Mouse (Mus musculus) monocyte, adult 5-6 weeks (primary cell): ENCODE results near the gene Nrxn3. TPM values are rescaled to one million over a fixed set of nuclear protein-coding genes. Genes with fewer than 3 reads are reported as not detected.

Source experiments
- ATAC-seq: fragments of 153-309, 156-312 bp; replicated peaks from 2 replicates; pipeline ENCODE4 v1.8.0; 2017; ENCODE audit warnings: mild to moderate bottlenecking; ENCODE audit not compliant: low TSS enrichment, insufficient number of reproducible peaks, severe bottlenecking, poor library complexity, low FRiP score
- total RNA-seq: library from RNA; stranded (forward); fragments of 200-1000, 200-491, 200-594 nt; gene quantifications from 3 replicates; pipeline ENCODE4 v1.2.3, GENCODE M21; 2017

Gene Nrxn3
- total RNA-seq, 1 experiment from 2014 or later, result not detected

- ATAC-seq, result no peak
These were observed 264.4 kb downstream of the Nrxn3 start for GRCm38 (mm10) chr12:88987046-88987445.

GRCm38 (mm10) chr12:88990753-88991152, 268.1 kb downstream of the Nrxn3 start:
- no peak for ATAC-seq

DNA sequence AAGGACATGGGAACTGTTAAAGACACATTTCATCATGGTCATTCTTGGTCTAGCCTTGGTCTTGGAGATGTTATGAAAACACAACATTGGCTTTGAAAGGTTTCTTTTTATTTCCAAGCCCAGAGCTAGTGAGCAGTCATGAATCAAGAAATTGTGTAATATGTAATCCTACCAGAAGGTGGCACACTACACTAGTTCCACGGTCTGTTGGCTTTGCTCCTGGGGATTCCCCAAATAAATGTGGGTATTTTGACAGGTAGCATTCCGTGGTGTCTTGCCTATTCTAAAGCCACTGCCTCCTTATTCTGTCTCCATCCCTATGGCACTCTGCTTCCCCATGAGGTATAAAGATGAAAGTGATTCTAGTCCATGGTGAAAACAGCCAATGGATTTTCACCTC, 269.5 kb downstream of the Nrxn3 start:
- no peak for ATAC-seq

DNA sequence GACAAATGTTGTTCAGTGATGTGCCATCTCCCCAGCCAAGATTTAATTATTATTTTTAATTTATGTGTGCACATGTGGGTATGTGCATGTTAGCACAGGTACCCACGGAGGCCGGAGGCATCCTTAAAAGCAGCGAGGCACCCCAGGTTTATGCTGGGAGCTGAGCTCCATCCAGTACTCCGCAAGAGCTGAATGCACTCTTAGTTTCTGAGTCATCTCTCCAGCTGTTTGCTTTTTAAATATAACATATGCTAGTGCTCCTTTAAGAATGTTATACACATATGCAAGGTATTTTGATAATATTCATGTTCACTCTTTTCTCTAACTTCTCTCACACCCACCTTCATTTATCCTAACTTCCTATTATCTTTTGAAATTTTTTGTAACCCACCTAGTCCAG, 271.1 kb downstream of the Nrxn3 start:
- no peak for ATAC-seq

- no peak for ATAC-seq
These were observed 293.8 kb downstream of the Nrxn3 start for GRCm38 (mm10) chr12:89016436-89016835.

DNA sequence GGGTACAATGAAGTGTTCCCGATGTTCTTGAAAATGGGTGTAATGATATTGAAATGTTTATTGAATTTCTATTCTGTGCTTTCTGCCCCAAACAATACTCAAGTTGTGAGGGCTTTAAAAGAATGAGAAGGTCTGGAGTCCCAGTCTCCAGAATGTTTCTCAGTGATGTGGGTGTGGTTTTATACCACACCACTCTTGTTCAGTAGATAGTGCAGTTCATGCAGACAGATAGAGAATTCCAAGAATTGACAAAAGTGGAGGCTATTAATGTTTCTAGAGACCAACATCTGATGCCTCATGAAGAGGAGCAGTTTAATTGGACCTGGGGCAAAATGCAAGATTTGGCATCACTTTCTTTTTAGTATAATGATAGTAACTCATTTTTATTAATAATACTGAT, 302.5 kb downstream of the Nrxn3 start:
- no peak for ATAC-seq

- ATAC-seq, result no peak
These were observed 313.4 kb downstream of the Nrxn3 start for GRCm38 (mm10) chr12:89035984-89036618.

DNA sequence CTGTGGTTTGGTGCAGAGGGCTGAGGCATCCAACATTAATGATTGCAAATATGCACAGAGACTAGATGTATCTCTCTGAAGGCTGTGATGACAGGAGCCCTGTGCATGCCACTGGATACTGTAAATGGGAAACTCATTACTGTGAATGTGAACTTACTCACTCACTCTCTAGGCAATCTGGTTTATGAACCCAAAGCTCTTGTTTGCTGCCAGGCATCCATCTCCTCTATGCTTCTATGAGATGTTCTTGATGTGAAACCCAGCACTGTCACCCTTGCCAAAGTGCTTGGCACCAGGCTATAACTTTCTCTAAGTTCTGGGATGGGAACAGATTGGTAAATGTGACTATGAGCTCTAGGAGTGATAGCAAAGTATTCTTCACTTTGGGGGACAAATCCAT, 317.5 kb downstream of the Nrxn3 start:
- no peak for ATAC-seq

- ATAC-seq, result no peak
These were observed 318.9 kb downstream of the Nrxn3 start for GRCm38 (mm10) chr12:89041429-89042107.

DNA sequence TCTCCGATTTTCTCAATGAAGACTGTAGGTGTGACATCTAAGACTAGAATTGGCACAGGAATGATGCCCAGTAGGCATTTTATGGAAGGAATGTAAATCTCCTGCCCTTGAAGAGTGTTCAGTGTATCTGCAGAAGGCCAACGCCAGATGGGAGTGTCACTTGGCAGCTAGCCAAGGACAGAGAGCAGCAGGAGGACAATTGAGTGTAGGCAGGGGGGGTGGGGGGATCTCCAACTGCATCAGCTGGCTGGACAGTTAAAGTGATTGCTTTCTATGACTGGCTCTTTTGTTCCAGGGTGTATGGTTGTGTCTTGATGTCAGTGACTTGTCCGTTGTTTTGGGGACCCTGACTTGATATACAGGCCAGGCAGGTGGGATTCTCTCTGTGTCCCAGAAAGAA, 326.6 kb downstream of the Nrxn3 start:
- ATAC-seq, result no peak

- no peak for ATAC-seq
These were observed 327.0 kb downstream of the Nrxn3 start for GRCm38 (mm10) chr12:89049686-89050085.

- no peak for ATAC-seq
These were observed 349.8 kb downstream of the Nrxn3 start for GRCm38 (mm10) chr12:89072436-89072835.

DNA sequence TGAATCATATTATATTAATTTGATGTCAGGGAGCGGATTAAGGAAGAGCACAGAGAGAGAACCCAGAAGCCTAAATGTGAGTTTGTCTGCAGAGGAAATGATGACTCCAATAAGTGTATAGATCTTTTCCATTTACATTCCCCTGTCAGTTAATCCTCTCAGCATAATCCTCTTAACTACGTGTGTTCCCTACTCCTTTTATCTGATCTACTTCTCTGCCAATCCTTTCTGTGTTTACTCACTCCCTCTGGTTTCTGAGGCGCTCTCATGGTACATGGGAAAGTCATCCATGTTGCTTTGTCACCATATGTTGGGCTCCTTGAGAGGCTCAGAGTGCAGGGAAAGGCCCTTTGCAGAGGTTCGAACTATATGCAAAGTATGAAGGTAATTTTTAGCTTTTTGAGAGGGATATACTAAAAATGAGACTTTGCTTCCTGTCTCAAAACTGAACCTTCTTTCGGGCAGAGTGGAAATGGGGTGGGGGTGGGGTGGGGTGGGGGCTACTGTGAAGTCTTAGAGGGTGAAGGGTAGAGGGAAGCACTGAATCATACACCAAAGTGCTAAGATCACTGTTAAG, 350.6 kb downstream of the Nrxn3 start:
- no peak for ATAC-seq

GRCm38 (mm10) chr12:89074551-89075295, 352.0 kb downstream of the Nrxn3 start:
- no peak for ATAC-seq

GRCm38 (mm10) chr12:89093806-89094479, 371.3 kb downstream of the Nrxn3 start:
- no peak for ATAC-seq

- no peak for ATAC-seq
These were observed 374.9 kb downstream of the Nrxn3 start for GRCm38 (mm10) chr12:89097561-89097960.

DNA sequence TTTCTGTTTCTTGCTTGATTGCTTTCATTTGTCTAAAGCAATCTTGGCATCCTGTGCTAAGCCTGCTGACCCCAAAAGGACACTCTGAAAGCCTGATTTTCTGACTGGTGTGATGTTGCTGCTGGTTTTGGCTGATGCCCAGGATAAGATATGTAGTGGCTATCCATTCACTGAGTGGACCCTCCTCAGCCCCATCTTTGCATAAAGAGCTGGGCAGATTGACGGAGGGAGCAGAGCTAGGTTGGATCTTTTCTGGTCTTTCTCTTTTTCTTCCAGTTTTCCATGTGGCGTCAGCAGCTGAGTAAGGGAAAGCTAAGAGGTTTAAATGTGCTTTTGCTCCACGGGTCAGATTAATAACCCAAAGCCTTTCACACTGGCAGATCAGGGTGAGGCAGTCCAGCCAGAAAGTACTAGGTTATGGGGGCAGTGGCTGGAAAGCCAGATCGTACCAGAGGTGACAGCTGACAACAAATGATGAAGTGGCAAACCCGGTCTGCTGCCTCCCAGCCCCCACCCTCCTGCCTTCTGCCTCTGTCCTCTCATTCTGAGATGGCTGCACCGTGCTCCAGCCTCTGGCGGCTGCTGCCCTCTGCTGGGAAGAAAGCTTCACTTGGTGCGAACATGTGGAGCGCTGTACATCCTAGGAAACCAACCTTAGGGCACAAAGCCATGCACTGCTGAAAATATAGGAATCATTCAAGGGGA, 383.5 kb downstream of the Nrxn3 start:
- ATAC-seq, result no peak

DNA sequence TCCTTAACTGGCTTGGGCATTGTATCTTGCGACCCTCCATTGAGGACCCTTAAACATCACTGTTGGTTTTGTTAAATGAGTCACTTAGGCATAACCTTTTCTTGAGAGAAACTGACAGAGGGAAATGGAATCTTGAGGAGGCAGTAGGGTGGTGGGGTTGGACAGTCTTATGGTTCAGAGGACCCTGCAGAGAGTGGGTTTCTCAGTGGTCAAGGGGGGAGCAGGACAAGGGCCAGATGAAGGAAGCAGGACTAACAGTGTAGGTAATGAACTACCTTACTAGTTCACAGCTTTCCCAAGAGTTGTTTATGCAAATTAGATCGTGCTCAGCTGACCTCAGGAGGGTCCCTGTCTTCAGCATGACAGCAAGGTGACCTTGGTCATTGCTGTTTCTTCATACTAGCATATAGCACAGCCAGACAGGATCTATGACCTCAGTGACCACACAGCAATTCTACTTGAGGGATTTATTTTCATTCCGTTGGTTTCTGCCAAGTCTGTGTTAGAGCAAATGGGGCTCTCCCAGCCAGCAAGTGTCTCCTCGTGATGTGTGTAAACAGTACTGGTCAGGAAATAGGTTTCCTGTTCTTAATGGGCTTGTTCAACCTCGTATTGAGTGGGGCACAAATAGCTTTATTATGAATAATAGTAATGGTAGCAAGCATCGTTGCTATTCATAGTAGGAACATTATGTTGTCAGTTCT, 384.4 kb downstream of the Nrxn3 start:
- no peak for ATAC-seq
